Mouse (Mus musculus) brain, embryonic 14.5 days (tissue): ENCODE results near the gene Ptpn21.

Experiments used
- CTCF ChIP-seq: fragments of 200-500 bp; IDR thresholded peaks from 2 replicates; pipeline ENCODE4 v1.5.1; 2012; ENCODE audit warnings: inconsistent platforms, mild to moderate bottlenecking, moderate library complexity, borderline replicate concordance; ENCODE audit not compliant: insufficient read depth, insufficient read length; ENCODE audit errors: extremely low read depth
- POLR2A ChIP-seq: fragments of 200-500 bp; IDR thresholded peaks from 2 replicates; pipeline ENCODE4 v1.6.1; 2012; ENCODE audit warnings: mild to moderate bottlenecking, inconsistent platforms, borderline replicate concordance; ENCODE audit not compliant: poor library complexity, insufficient read depth, insufficient read length, severe bottlenecking; ENCODE audit errors: extremely low read depth

DNA sequence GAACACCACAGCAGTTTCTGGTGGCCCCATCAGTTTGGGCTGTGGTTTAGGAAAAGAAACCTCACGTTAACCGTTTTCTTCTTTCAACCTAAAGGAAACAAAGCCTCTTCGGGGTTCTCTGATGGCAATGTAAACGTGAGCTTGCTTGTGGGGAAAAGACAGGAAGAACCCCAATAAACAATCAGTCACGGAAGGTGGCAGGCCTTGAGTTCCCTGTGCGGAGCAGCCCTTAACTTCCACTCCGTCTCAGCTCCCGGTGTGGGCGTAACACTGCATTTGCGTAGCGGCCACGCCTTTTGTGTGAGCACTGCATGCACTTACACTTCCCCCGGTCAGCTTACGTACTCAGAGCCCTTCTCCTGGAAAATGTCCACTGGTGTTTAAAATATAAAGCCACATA is 59.9 kb downstream of the Ptpn21 start:
- TF ChIP-seq CTCF (no peak), POLR2A (no peak)
